Mouse (Mus musculus) liver, embryonic 14.5 days (tissue): ENCODE results near the gene Apobr.
A peak's percentile ranks its signal among the peaks of the same experiment; 100 is the strongest.

Experiments
- CTCF ChIP-seq: IDR thresholded peaks from 2 replicates; pipeline ENCODE4 v1.5.1; 2016; ENCODE audit warnings: antibody characterized with exemption, low read depth, control low read depth
- EP300 ChIP-seq: IDR thresholded peaks from 2 replicates; pipeline ENCODE4 v1.6.1; 2016; ENCODE audit warnings: antibody characterized with exemption, low read depth

GRCm38 (mm10) chr7:126636733-126637520 is 52.2 kb downstream of the Apobr start:
- TF ChIP-seq CTCF (peak; percentile 78), EP300 (no peak)
